Mouse (Mus musculus) thymus, adult 2 months (tissue): ENCODE results near the gene Tprgl. TPM values are rescaled to one million over a fixed set of nuclear protein-coding genes. Genes with fewer than 3 reads are reported as not detected.

Experiments used
- DNase-seq: peaks from one replicate; pipeline ENCODE4 v3.0.0; 2021
- H3K27ac ChIP-seq: fragments of 200-500 bp; 2 replicates; pipeline ENCODE4 v1.5.1; 2012; ENCODE audit warnings: low read length, control low read depth; ENCODE audit not compliant: control insufficient read depth, insufficient read depth
- H3K27me3 ChIP-seq: fragments of 200-500 bp; 2 replicates; pipeline ENCODE4 v1.6.1; 2012; ENCODE audit warnings: mild to moderate bottlenecking, low read length, moderate library complexity, mixed read lengths; ENCODE audit not compliant: control insufficient read depth, insufficient read depth
- H3K36me3 ChIP-seq: fragments of 200-500 bp; 2 replicates; pipeline ENCODE4 v1.6.1; 2012; ENCODE audit warnings: mild to moderate bottlenecking, low read length, moderate library complexity; ENCODE audit not compliant: control insufficient read depth, insufficient read depth
- H3K4me1 ChIP-seq: fragments of 200-500 bp; replicated peaks from 2 replicates; pipeline ENCODE4 v1.6.1; 2012; ENCODE audit warnings: low read length; ENCODE audit not compliant: control insufficient read depth, insufficient read depth
- H3K4me3 ChIP-seq: fragments of 200-500 bp; 2 replicates; pipeline ENCODE4 v1.5.1; 2012; ENCODE audit warnings: mild to moderate bottlenecking, low read length, control low read depth, moderate library complexity; ENCODE audit not compliant: control insufficient read depth, insufficient read depth
- CTCF ChIP-seq: fragments of 200-500 bp; IDR thresholded peaks from 2 replicates; pipeline ENCODE4 v1.5.1; 2012; ENCODE audit warnings: mild to moderate bottlenecking, control low read depth, low read length, moderate library complexity, borderline replicate concordance; ENCODE audit not compliant: control insufficient read depth, poor library complexity, insufficient read depth; ENCODE audit errors: extremely low read depth
- POLR2A ChIP-seq: fragments of 200-500 bp; IDR thresholded peaks from 2 replicates; pipeline ENCODE4 v1.6.1; 2012; ENCODE audit warnings: mild to moderate bottlenecking, low read length, control low read depth, moderate library complexity; ENCODE audit not compliant: control insufficient read depth, poor library complexity, insufficient read depth; ENCODE audit errors: extremely low read depth
- WGBS: fragments of 180-500 bp; shearing (Covaris S2); methylation state at CpG from one replicate; pipeline ENCODE4 v1.1.7; 2018; 5-methylcytosine and 5-hydroxymethylcytosine counted together
- polyA plus RNA-seq: library from polyadenylated mRNA; depleted of rRNA; stranded (reverse); fragments of >200 nt; gene quantifications from 2 replicates; pipeline ENCODE4 v1.2.3, GENCODE M21; 2012

Tprgl gene
- polyA plus RNA-seq, 1 experiment, result 227 TPM

- 72% methylated on average over 8 of the region's 8 CpGs for WGBS
- Histone ChIP-seq H3K36me3 (no peaks in the 10 kb centered on the region), H3K4me3 (no peak overlapping the region), H3K27ac (no peak overlapping the region), H3K27me3 (no peaks in the 10 kb centered on the region; the same call in 1 of the 2 replicates), H3K4me1 (no peaks in the 10 kb centered on the region)
- no peak for DNase-seq
- TF ChIP-seq POLR2A (no peak), CTCF (no peak)
Measured at GRCm38 (mm10) chr4:154177257-154177656, 16.8 kb upstream of the Tprgl start.

- TF ChIP-seq POLR2A (no peak), CTCF (no peak)
- WGBS, result 58% methylated on average over 13 of the region's 13 CpGs
- Histone ChIP-seq H3K4me1 (no peaks in the 10 kb centered on the region), H3K27ac (no peak overlapping the region), H3K4me3 (no peak overlapping the region), H3K27me3 (peaks cover 4% of the 10 kb centered on the region; the same call in 1 of the 2 replicates), H3K36me3 (no peaks in the 10 kb centered on the region)
- no peak for DNase-seq
Measured at GRCm38 (mm10) chr4:154171931-154172604, 11.6 kb upstream of the Tprgl start.

GRCm38 (mm10) chr4:154171151-154171930 is 10.9 kb upstream of the Tprgl start:
- H3K36me3 ChIP-seq, result no peaks in the 10 kb centered on the region
- WGBS, result 3% methylated on average over 37 of the region's 37 CpGs
- TF ChIP-seq CTCF, result no peak
- TF ChIP-seq POLR2A, result no peak
- H3K27me3 ChIP-seq, result peaks cover 4% of the 10 kb centered on the region; the same call in 1 of the 2 replicates
- H3K4me1 ChIP-seq, result no peaks in the 10 kb centered on the region
- no peak overlapping the region for H3K4me3 ChIP-seq
- DNase-seq, result no peak
- H3K27ac ChIP-seq, result no peak overlapping the region

GRCm38 (mm10) chr4:154170506-154171150 is 10.2 kb upstream of the Tprgl start, which contains the start of gene Megf6:
Gene Megf6 (plus strand): TSS chr4:154170730.
- Histone ChIP-seq H3K4me3 (no peak within 1 kb of the TSS), H3K4me1 (no peaks in the 10 kb centered on the region), H3K27ac (no peak within 1 kb of the TSS), H3K36me3 (no peaks in the 10 kb centered on the region), H3K27me3 (peaks cover 4% of the 10 kb centered on the region; the same call in 1 of the 2 replicates)
- WGBS, result 3% methylated on average over 61 of the region's 61 CpGs
- TF ChIP-seq POLR2A, result no peak
- TF ChIP-seq CTCF, result no peak
- no peak for DNase-seq

- WGBS, result 8% methylated on average over 15 of the region's 15 CpGs
Measured at GRCm38 (mm10) chr4:154170021-154170420, 9.6 kb upstream of the Tprgl start.

GRCm38 (mm10) chr4:154167053-154167452 is 6.6 kb upstream of the Tprgl start:
- WGBS, result 28% methylated on average over 5 of the region's 5 CpGs

More at GRCm38 (mm10) chr4:154170021-154170420, 9.6 kb upstream of the Tprgl start:
- no peak overlapping the region for H3K4me3 ChIP-seq
- TF ChIP-seq CTCF (no peak), POLR2A (no peak)
- H3K4me1 ChIP-seq, result no peaks in the 10 kb centered on the region
- no peaks in the 10 kb centered on the region for H3K36me3 ChIP-seq
- no peak for DNase-seq
- H3K27me3 ChIP-seq, result peaks cover 4% of the 10 kb centered on the region; the same call in 1 of the 2 replicates
- no peak overlapping the region for H3K27ac ChIP-seq

More at GRCm38 (mm10) chr4:154167053-154167452, 6.6 kb upstream of the Tprgl start:
- peak; percentile 53 for DNase-seq
- TF ChIP-seq CTCF (no peak), POLR2A (no peak)
- Histone ChIP-seq H3K4me1 (no peaks in the 10 kb centered on the region), H3K36me3 (no peaks in the 10 kb centered on the region), H3K27ac (no peak overlapping the region), H3K4me3 (no peak overlapping the region), H3K27me3 (peaks cover 4% of the 10 kb centered on the region; the same call in 1 of the 2 replicates)
